Mouse (Mus musculus) MEL (cell line): ENCODE measurements around the gene Zbp1.

Experiments used
- CTCF ChIP-seq, 3 experiments: IDR thresholded peaks in 2 of 3; conservative IDR thresholded peaks in 1 of 3; 2 replicates each; pipeline ENCODE4 v1.5.1; 2011 to 2012; ENCODE audit warnings: low read length in 3 of 3, low read depth in 2 of 3, mild to moderate bottlenecking in 2 of 3, improper control_type of control experiment in 1 of 3, inconsistent platforms in 1 of 3, mixed read lengths in 1 of 3, moderate library complexity in 1 of 3; ENCODE audit not compliant: control insufficient read depth in 1 of 3, insufficient read depth in 1 of 3, poor library complexity in 1 of 3, severe bottlenecking in 1 of 3
- ELF1 ChIP-seq: IDR thresholded peaks from 2 replicates; pipeline ENCODE4 v1.6.1; 2014; ENCODE audit warnings: low read depth, mild to moderate bottlenecking, inconsistent platforms, low read length, improper control_type of control experiment, moderate library complexity
- ETS1 ChIP-seq: IDR thresholded peaks from 2 replicates; pipeline ENCODE4 v1.6.1; 2012; ENCODE audit warnings: low read depth, mild to moderate bottlenecking, inconsistent platforms, low read length, improper control_type of control experiment, moderate library complexity
- NELFE ChIP-seq: IDR thresholded peaks from 2 replicates; pipeline ENCODE4 v1.6.1; 2011; ENCODE audit warnings: low read depth, low read length, improper control_type of control experiment
- POLR2A ChIP-seq, 2 experiments: IDR thresholded peaks; 2 replicates each; pipeline ENCODE4 v1.6.1; 2011 to 2012; ENCODE audit warnings: low read length in 2 of 2, mild to moderate bottlenecking in 2 of 2, control low read depth in 1 of 2, improper control_type of control experiment in 1 of 2, low read depth in 1 of 2, moderate library complexity in 1 of 2; ENCODE audit not compliant: control insufficient read depth in 1 of 2, insufficient read depth in 1 of 2, poor library complexity in 1 of 2

- TF ChIP-seq ETS1: no peak
- TF ChIP-seq POLR2A (IDR thresholded peaks at IDR 0.05; ENCODE audit: control insufficient read depth in 1 of 2, insufficient read depth in 1 of 2, low read depth in 1 of 2, low read length in 2 of 2, poor library complexity in 1 of 2): no peak
- TF ChIP-seq CTCF (IDR thresholded peaks at IDR 0.05 in 2 of 3, conservative IDR thresholded peaks at IDR 0.05 in 1 of 3; ENCODE audit: control insufficient read depth in 1 of 3, insufficient read depth in 1 of 3, low read depth in 2 of 3, low read length in 3 of 3, poor library complexity in 1 of 3, severe bottlenecking in 1 of 3): no peak
- no peak for TF ChIP-seq NELFE
- no peak for TF ChIP-seq ELF1
Observed at GRCm38 (mm10) chr2:173165357-173165756, 53.4 kb downstream of the Zbp1 start.
